Mouse (Mus musculus): ENCODE data around the gene Bola2. TPM values are rescaled to one million over a fixed set of nuclear protein-coding genes. Genes with fewer than 3 reads are reported as not detected.
"Not testable (repeated sequence)": the region's sequence is repeated elsewhere in the genome, so short reads cannot be mapped to it uniquely, and the experiment has no call there.

Bola2 gene
- polyA plus RNA-seq, 1 experiment from 2014 or later = 86.5 TPM

DNA sequence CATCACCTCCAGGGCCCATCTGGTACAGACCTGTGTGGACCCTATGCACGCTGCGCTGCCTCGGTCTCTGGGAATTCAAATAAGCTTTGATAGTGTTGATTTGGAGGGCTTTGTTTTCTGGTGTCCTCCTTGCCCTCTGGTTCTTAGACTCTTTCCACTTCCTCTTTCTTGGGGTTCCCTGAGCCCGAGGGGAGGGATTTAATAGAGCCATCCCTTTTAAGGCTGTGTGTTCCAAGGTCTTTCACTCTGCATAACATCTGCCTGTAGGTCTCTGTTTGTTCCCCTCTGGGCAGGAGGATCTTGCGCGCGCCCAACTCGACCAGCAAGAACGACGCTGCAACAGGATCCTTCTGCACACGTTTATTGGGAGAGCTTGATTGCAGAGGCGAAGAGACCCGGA is 26.4 kb downstream of the Bola2 start:
- ATAC-seq (no peak), DNase-seq (no peak)
- Histone ChIP-seq H3K27me3 (ENCODE audit: insufficient read depth, low read length) (no peaks in the 10 kb centered on the region), H3K9ac (replicated peaks) (no peak overlapping the region), H3K4me2 (ENCODE audit: low read depth, low read length) (no peak overlapping the region), H3K27ac (ENCODE audit: low read depth) (no peak overlapping the region), H3K9me3 (ENCODE audit: low read length) (no peaks in the 10 kb centered on the region), H3K4me1 (ENCODE audit: insufficient read depth) (0 out of 2 replicates have a peak, but pooled peaks cover 3% of the 10 kb centered on the region), H3K4me3 (ENCODE audit: low read depth, low read length) (no peak overlapping the region), H3K36me3 (replicated peaks; ENCODE audit: insufficient read depth, low read length) (no peaks in the 10 kb centered on the region)
- TF ChIP-seq EP300 (IDR thresholded peaks at IDR 0.05; ENCODE audit: low read depth) = no peak
- TF ChIP-seq CTCF (IDR thresholded peaks at IDR 0.05; ENCODE audit: low read depth) = no peak
- 82% methylated on average over 13 of the region's 13 CpGs for WGBS (ENCODE audit: insufficient replicate concordance)

DNA sequence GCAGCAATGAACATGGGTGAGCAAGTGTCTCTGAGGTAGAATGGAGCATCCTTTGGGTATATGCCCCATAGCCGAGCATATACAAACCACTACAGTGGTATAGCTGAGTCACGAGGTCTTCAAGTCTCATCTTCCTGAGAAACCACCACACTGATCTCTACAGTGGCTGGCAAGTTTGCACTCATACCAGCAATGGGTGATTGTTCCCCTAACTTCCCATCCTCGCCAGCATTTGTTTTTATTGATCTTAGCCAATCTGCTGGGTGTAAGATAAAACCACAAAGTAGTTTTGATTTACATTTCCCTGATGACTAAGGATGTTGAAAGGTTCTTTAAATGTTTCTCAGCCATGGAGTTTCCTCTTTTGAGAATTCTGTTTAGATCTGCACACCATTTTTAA is 29.9 kb downstream of the Bola2 start:
- no peak overlapping the region for H3K27ac ChIP-seq (ENCODE audit: low read depth)
- DNase-seq (no peak), ATAC-seq (no peak)
- no peaks in the 10 kb centered on the region for H3K9me3 ChIP-seq (ENCODE audit: low read length)
- TF ChIP-seq EP300 (IDR thresholded peaks at IDR 0.05; ENCODE audit: low read depth) (no peak), CTCF (IDR thresholded peaks at IDR 0.05; ENCODE audit: low read depth) (no peak)
- no peak overlapping the region for H3K4me2 ChIP-seq (ENCODE audit: low read depth, low read length)
- no peak overlapping the region for H3K4me3 ChIP-seq (ENCODE audit: low read depth, low read length)
- no peaks in the 10 kb centered on the region for H3K27me3 ChIP-seq (ENCODE audit: insufficient read depth, low read length)
- no peaks in the 10 kb centered on the region for H3K36me3 ChIP-seq (replicated peaks; ENCODE audit: insufficient read depth, low read length)
- H3K4me1 ChIP-seq (ENCODE audit: insufficient read depth) = 0 out of 2 replicates have a peak, but pooled peaks cover 3% of the 10 kb centered on the region
- no peak overlapping the region for H3K9ac ChIP-seq (replicated peaks)
- WGBS (ENCODE audit: insufficient replicate concordance) = 21% methylated on average over 3 of the region's 3 CpGs

DNA sequence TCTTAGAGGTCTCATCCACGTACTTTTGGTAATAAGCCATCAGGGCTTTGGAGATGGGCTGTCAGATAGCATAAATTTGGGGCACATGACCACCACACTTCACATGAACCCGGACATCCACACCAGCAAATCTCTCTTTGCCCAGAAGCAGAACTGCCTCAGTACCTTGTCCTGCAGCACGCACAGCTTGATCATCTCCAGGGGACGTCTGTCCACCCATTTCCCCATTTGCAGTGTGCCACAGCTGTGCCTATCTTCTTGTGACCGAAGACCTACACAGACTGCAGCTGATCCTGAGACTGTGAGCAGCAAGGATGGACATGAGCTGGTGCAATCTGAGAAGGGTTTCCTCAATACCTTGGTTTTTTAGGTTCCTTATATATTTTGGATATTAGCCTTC is 30.5 kb downstream of the Bola2 start:
- WGBS (ENCODE audit: insufficient replicate concordance) = 37% methylated on average over 5 of the region's 5 CpGs
- Histone ChIP-seq H3K27ac (ENCODE audit: low read depth) (no peak overlapping the region), H3K36me3 (replicated peaks; ENCODE audit: insufficient read depth, low read length) (no peaks in the 10 kb centered on the region), H3K4me2 (ENCODE audit: low read depth, low read length) (no peak overlapping the region), H3K4me3 (ENCODE audit: low read depth, low read length) (no peak overlapping the region), H3K4me1 (ENCODE audit: insufficient read depth) (0 out of 2 replicates have a peak, but pooled peaks cover 3% of the 10 kb centered on the region), H3K27me3 (ENCODE audit: insufficient read depth, low read length) (no peaks in the 10 kb centered on the region), H3K9me3 (ENCODE audit: low read length) (no peaks in the 10 kb centered on the region), H3K9ac (replicated peaks) (no peak overlapping the region)
- ATAC-seq (no peak), DNase-seq (no peak)
- no peak for TF ChIP-seq CTCF (IDR thresholded peaks at IDR 0.05; ENCODE audit: low read depth)
- TF ChIP-seq EP300 (IDR thresholded peaks at IDR 0.05; ENCODE audit: low read depth) = no peak

DNA sequence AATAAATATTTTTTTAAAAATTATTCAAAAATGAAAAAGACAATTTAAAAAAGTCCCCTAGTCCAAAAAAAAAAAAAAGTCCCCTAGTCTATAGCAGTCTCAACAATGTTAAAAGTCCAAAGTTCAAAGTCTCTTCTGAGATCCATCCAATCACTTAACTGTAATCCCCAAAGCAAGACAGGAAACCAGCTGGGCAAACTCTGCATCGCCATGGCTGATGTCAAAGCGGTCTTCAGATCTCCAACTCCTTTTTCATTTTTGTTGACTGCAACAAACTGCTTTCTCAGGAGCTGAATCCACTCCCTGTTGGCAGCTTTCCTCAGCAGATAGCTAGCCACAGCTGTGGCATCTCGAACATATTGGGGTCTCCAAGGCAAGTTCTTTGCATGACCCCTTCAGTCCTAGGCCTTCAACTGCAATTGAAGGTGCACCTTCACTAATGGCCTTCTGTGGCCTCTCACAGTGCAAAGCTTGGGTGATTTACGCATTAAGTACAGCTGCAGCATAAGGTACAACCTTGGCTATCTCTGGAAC is 35.1 kb downstream of the Bola2 start:
- not testable (repeated sequence) for H3K36me3 ChIP-seq (replicated peaks; ENCODE audit: insufficient read depth, low read length); H3K27me3 ChIP-seq (ENCODE audit: insufficient read depth, low read length); H3K27ac ChIP-seq (ENCODE audit: low read depth); DNase-seq; H3K4me2 ChIP-seq (ENCODE audit: low read depth, low read length); H3K4me1 ChIP-seq (ENCODE audit: insufficient read depth); H3K9me3 ChIP-seq (ENCODE audit: low read length); H3K9ac ChIP-seq (replicated peaks); ATAC-seq; H3K4me3 ChIP-seq (ENCODE audit: low read depth, low read length)
- WGBS (ENCODE audit: insufficient replicate concordance) = 58% methylated on average over 4 of the region's 4 CpGs

DNA sequence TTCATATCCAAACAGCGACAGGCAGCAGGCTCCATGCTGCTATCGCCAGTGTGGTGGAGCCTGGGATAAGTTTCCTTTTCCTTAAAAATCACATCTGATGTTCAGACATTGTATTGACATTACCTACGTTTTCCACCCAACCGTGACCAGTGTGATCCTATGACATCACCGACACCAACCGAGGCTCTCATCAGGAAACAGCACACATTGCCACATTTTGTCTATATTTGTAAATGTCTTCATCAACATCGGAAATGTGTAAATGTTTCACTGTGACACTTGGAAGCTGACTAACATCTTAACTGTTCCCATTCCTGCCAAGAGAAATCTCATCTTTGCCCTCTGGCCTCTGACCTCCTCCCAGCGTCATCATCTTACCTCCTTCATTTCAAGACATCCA is 40.9 kb downstream of the Bola2 start:
- Histone ChIP-seq H3K27me3 (ENCODE audit: insufficient read depth, low read length) (no peaks in the 10 kb centered on the region), H3K4me3 (ENCODE audit: low read depth, low read length) (no peak overlapping the region), H3K9me3 (ENCODE audit: low read length) (no peaks in the 10 kb centered on the region), H3K9ac (replicated peaks) (no peak overlapping the region), H3K4me2 (ENCODE audit: low read depth, low read length) (no peak overlapping the region), H3K4me1 (ENCODE audit: insufficient read depth) (peaks cover 2% of the 10 kb centered on the region; the same call in 1 of the 2 replicates), H3K36me3 (replicated peaks; ENCODE audit: insufficient read depth, low read length) (no peaks in the 10 kb centered on the region), H3K27ac (ENCODE audit: low read depth) (no peak overlapping the region)
- DNase-seq = no peak
- no peak for TF ChIP-seq EP300 (IDR thresholded peaks at IDR 0.05; ENCODE audit: low read depth)
- TF ChIP-seq CTCF (IDR thresholded peaks at IDR 0.05; ENCODE audit: low read depth) = no peak
- WGBS (ENCODE audit: insufficient replicate concordance) = 60% methylated on average over 8 of the region's 8 CpGs
- ATAC-seq = 0 out of 2 replicates have a peak, but pooled peaks have one; percentile 23

DNA sequence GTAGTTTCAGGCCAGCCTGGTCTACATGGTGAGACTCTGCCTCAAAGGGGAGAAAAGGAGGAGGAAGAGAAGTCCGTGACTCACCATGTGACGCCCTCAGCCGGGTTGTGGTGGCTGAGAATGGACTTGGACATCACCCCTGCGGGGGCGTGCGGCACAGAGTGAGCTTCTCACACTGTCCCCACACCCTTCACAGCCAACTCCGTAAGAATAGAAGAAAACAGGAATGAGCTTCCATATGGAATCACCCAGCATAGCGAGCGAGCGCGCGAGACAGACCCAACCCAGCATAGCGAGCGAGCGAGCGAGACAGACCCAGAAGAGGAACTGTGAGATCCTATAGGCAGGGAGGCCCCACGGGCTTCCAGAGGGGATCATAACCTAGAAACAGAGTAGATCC is 44.4 kb downstream of the Bola2 start:
- Histone ChIP-seq H3K4me2 (ENCODE audit: low read depth, low read length) (no peak overlapping the region), H3K36me3 (replicated peaks; ENCODE audit: insufficient read depth, low read length) (no peaks in the 10 kb centered on the region), H3K4me3 (ENCODE audit: low read depth, low read length) (no peak overlapping the region), H3K9ac (replicated peaks) (no peak overlapping the region), H3K27me3 (ENCODE audit: insufficient read depth, low read length) (no peaks in the 10 kb centered on the region), H3K4me1 (ENCODE audit: insufficient read depth) (peaks cover 2% of the 10 kb centered on the region; the same call in 1 of the 2 replicates), H3K9me3 (ENCODE audit: low read length) (no peaks in the 10 kb centered on the region), H3K27ac (ENCODE audit: low read depth) (no peak overlapping the region)
- no peak for TF ChIP-seq EP300 (IDR thresholded peaks at IDR 0.05; ENCODE audit: low read depth)
- DNase-seq (no peak), ATAC-seq (no peak)
- 78% methylated on average over 17 of the region's 17 CpGs for WGBS (ENCODE audit: insufficient replicate concordance)
